9 mouse cellular contexts compared by ENCODE assay signal in the genomic region with DNA sequence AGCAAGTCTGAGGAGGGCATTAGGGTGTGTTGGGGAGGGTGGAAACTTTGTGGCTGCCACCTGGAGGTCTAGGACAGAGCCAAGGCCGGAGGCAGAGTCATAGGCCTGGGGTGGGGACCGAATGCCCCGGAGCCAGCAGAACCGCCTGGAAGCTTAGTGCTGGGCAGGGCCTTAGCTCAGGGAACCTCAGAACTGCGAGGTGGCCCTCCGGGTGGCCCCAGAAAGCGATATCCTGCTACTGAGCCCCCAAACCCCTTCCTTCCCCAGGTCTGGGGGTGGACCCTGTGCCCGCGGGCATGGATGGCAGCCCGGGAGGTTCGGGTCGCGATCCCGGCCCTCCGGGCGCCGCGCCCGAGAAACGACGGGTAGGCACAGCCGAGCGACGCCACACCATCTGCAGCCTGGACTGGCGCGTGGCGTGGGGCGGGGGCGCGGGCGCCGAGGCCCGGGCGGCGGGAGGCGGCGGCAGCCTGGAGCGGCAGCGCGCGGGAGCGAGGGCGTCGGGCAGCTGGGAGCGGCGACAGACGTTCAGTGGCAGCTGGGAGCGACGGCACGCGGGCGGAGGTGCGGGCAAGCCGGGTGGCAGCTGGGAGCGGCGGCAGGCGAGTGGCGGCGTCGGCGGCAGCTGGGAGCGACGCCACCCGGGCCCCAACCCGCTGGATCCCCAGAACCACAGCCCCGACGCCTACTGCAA. TPM values are rescaled to one million over a fixed set of nuclear protein-coding genes. Genes with fewer than 3 reads are reported as not detected.
A peak's percentile ranks its signal among the peaks of the same experiment; 100 is the strongest.
DNase-seq lines count a peak whose midpoint lies in the region; ATAC-seq and TF ChIP-seq lines count a peak whose summit lies in the region.
"Had no signal": no experiment of that assay in that cellular context is flagged by ENCODE, and none has a peak within 500 bp of the region (broad histone marks: within the 10 kb centered on the region; RNA-seq: fewer than 3 reads in every experiment).

No protein-coding gene starts in this region.

- ATAC-seq in cerebellum, adult (ENCODE audit: insufficient number of reproducible peaks, low FRiP score, low TSS enrichment): peak; percentile 18; the same call in 1 of the 2 replicates
- ATAC-seq in lung, postnatal 0 days: 0 out of 2 replicates have a peak, but pooled peaks have one; percentile 28
- peak; percentile 30; the same call in 1 of the 2 replicates for ATAC-seq in midbrain, embryonic 15.5 days (replicated peaks)
- no peak for ATAC-seq in erythroblast, adult 5-6 weeks (replicated peaks; ENCODE audit: low FRiP score, poor library complexity, severe bottlenecking)

- WGBS in lung, postnatal 0 days: 21% methylated on average over 50 of the region's 67 CpGs
- WGBS in midbrain, embryonic 15.5 days: 5% methylated on average over 67 of the region's 67 CpGs

- peaks cover 20% of the 10 kb centered on the region for H3K27me3 ChIP-seq in lung, postnatal 0 days (replicated peaks; ENCODE audit: insufficient read depth, low read length)
- H3K27me3 ChIP-seq in midbrain, embryonic 15.5 days (replicated peaks): peaks cover 44% of the 10 kb centered on the region

- H3K4me2 ChIP-seq in lung, postnatal 0 days (replicated peaks; ENCODE audit: low read depth, low read length): peak overlapping the region; percentile 44
- peak overlapping the region; percentile 50 for H3K4me2 ChIP-seq in midbrain, embryonic 15.5 days

- H3K27ac ChIP-seq in lung, postnatal 0 days (ENCODE audit: low read length): no peak overlapping the region; the same call in 1 of the 2 replicates
- no peak overlapping the region for H3K27ac ChIP-seq in midbrain, embryonic 15.5 days

- H3K36me3 ChIP-seq in lung, postnatal 0 days (ENCODE audit: insufficient read depth, low read length): no peaks in the 10 kb centered on the region
- H3K36me3 ChIP-seq in midbrain, embryonic 15.5 days (replicated peaks): no peaks in the 10 kb centered on the region

- 0 out of 2 replicates have a peak overlapping the region, but pooled peaks have one; percentile 16 for H3K9ac ChIP-seq in lung, postnatal 0 days (replicated peaks; ENCODE audit: low read depth)
- H3K9ac ChIP-seq in midbrain, embryonic 15.5 days: 0 out of 2 replicates have a peak overlapping the region, but pooled peaks have one; percentile 20

- no peak for DNase-seq in cerebellum, adult 8-10 months
- DNase-seq in lung, postnatal 0 days (ENCODE audit: low spot score): no peak
- DNase-seq in lung, postnatal 25 days (ENCODE audit: low spot score): no peak
- DNase-seq in layer of hippocampus, postnatal 10 days (ENCODE audit: low spot score in 2 of 2): peak; percentile 68 to 71
- DNase-seq in urinary bladder, postnatal 10 days (ENCODE audit: low spot score): no peak

- H3K9me3 ChIP-seq in lung, postnatal 0 days (ENCODE audit: low read length): no peaks in the 10 kb centered on the region
- no peaks in the 10 kb centered on the region for H3K9me3 ChIP-seq in midbrain, embryonic 15.5 days
- H3K9me3 ChIP-seq: megakaryocyte, embryonic 14.5 days had no signal

- peak overlapping the region; percentile 8; the same call in 1 of the 2 replicates for H3K4me3 ChIP-seq in lung, postnatal 0 days (ENCODE audit: low read depth, low read length)
- peak overlapping the region; percentile 29 for H3K4me3 ChIP-seq in midbrain, embryonic 15.5 days

- no peak for TF ChIP-seq CTCF in lung, postnatal 0 days (IDR thresholded peaks at IDR 0.05)

- H3K4me1 ChIP-seq in lung, postnatal 0 days (ENCODE audit: insufficient read depth, low read depth, low read length): no peaks in the 10 kb centered on the region
- peaks cover 8% of the 10 kb centered on the region; the same call in 1 of the 2 replicates for H3K4me1 ChIP-seq in midbrain, embryonic 15.5 days
- H3K4me1 ChIP-seq: megakaryocyte, embryonic 14.5 days had no signal

- TF ChIP-seq EP300 in lung, postnatal 0 days (IDR thresholded peaks at IDR 0.05): no peak

RNA-seq across cellular contexts. Expression of a gene that starts 5.9 kb away (rescaled TPM):
- polyA plus RNA-seq in lung, postnatal 0 days (2015; fragmentation: Nextera tagmentation; extraction: Ambion mirVana): 10.7 and 11.1 TPM in 2 replicates
- total RNA-seq in layer of hippocampus, postnatal 10 days (2021): 1 to 10 TPM; 6.8 to 9.8 TPM
- polyA plus RNA-seq in midbrain, embryonic 15.5 days (2015; fragmentation: Nextera tagmentation; extraction: Ambion mirVana): 1.7 and 2.7 TPM in 2 replicates
- not detected in 2 replicates for total RNA-seq in erythroblast, adult 5-6 weeks (2015; ENCODE audit: low replicate concordance)
- 0.28 TPM in 1 of 2 replicates, not detected in the other for total RNA-seq in erythroblast, adult 5-6 weeks (2017; ENCODE audit: low replicate concordance)

RNA-seq across cellular contexts. Expression of a gene that starts 36.6 kb away (rescaled TPM):
- 37.1 and 59.4 TPM in 2 replicates for polyA plus RNA-seq in lung, postnatal 0 days (2015; fragmentation: Nextera tagmentation; extraction: Ambion mirVana)
- total RNA-seq in layer of hippocampus, postnatal 10 days (2021): 1 to 10 TPM; 2.6 to 3.2 TPM
- 2.9 and 3.3 TPM in 2 replicates for polyA plus RNA-seq in midbrain, embryonic 15.5 days (2015; fragmentation: Nextera tagmentation; extraction: Ambion mirVana)
- total RNA-seq in erythroblast, adult 5-6 weeks (2015; ENCODE audit: low replicate concordance): 19.2 and 46.6 TPM in 2 replicates
- 28.7 and 45.7 TPM in 2 replicates for total RNA-seq in erythroblast, adult 5-6 weeks (2017; ENCODE audit: low replicate concordance)

RNA-seq across cellular contexts. Expression of a gene that starts 40.0 kb away (rescaled TPM):
- polyA plus RNA-seq in lung, postnatal 0 days (2015; fragmentation: Nextera tagmentation; extraction: Ambion mirVana): not detected in 2 replicates
- total RNA-seq in layer of hippocampus, postnatal 10 days (2021): 1 to 10 TPM; 5.7 to 6.3 TPM
- polyA plus RNA-seq in midbrain, embryonic 15.5 days (2015; fragmentation: Nextera tagmentation; extraction: Ambion mirVana): 1.9 and 2.1 TPM in 2 replicates
- not detected in 2 replicates for total RNA-seq in erythroblast, adult 5-6 weeks (2015; ENCODE audit: low replicate concordance)
- not detected in 2 replicates for total RNA-seq in erythroblast, adult 5-6 weeks (2017; ENCODE audit: low replicate concordance)

RNA-seq across cellular contexts. Expression of a gene that starts 56.4 kb away (rescaled TPM):
- polyA plus RNA-seq in lung, postnatal 0 days (2015; fragmentation: Nextera tagmentation; extraction: Ambion mirVana): 76.6 and 97.2 TPM in 2 replicates
- 10 to 100 TPM; 42.9 to 57.5 TPM for total RNA-seq in layer of hippocampus, postnatal 10 days (2021)
- 234 and 236 TPM in 2 replicates for polyA plus RNA-seq in midbrain, embryonic 15.5 days (2015; fragmentation: Nextera tagmentation; extraction: Ambion mirVana)
- total RNA-seq in erythroblast, adult 5-6 weeks (2015; ENCODE audit: low replicate concordance): 5.4 and 6.5 TPM in 2 replicates
- total RNA-seq in erythroblast, adult 5-6 weeks (2017; ENCODE audit: low replicate concordance): 2.6 and 9.6 TPM in 2 replicates

Comparison
In these comparisons a context has a peak if more than half of its experiments do, and no peak if none do; other contexts are left out.
1. DNase-seq: peak in layer of hippocampus, postnatal 10 days (2 of 2); none in cerebellum, adult 8-10 months (single experiment), lung, postnatal 0 days (single experiment), lung, postnatal 25 days (single experiment) and urinary bladder, postnatal 10 days (single experiment).
2. RNA of a gene that starts 5.9 kb away (total RNA-seq): 6.8 to 9.8 TPM in layer of hippocampus, postnatal 10 days; 0.28 TPM in erythroblast, adult 5-6 weeks; every median in the first group is over 4 times any median in the second.
3. RNA of a gene that starts 36.6 kb away (total RNA-seq): 19.2 to 46.6 TPM in erythroblast, adult 5-6 weeks; 2.6 to 3.2 TPM in layer of hippocampus, postnatal 10 days; every median in the first group is over 4 times any median in the second.
4. RNA of a gene that starts 40.0 kb away (total RNA-seq): 5.7 to 6.3 TPM in layer of hippocampus, postnatal 10 days; not detected in erythroblast, adult 5-6 weeks; every median in the first group is over 4 times any median in the second.